Mouse (Mus musculus): ENCODE results near the gene Cdk17. TPM values are rescaled to one million over a fixed set of nuclear protein-coding genes. Genes with fewer than 3 reads are reported as not detected.

Gene Cdk17
- polyA plus RNA-seq, 1 experiment from 2014 or later, result 34.4 TPM

GRCm38 (mm10) chr10:93168067-93168466 is 7.4 kb downstream of the Cdk17 start:
- H3K9me3 ChIP-seq (ENCODE audit: control insufficient read depth, low read length), result no peaks in the 10 kb centered on the region
- ATAC-seq (replicated peaks; ENCODE audit: low FRiP score) (no peak), DNase-seq (ENCODE audit: low spot score) (no peak)
- no peaks in the 10 kb centered on the region for H3K36me3 ChIP-seq (ENCODE audit: control insufficient read depth, insufficient read depth, low read length)
- H3K9ac ChIP-seq (ENCODE audit: low read length), result no peak overlapping the region
- no peak overlapping the region for H3K4me3 ChIP-seq (ENCODE audit: low read depth, low read length)
- no peak overlapping the region for H3K27ac ChIP-seq (ENCODE audit: low read depth, low read length)
- peaks cover 13% of the 10 kb centered on the region for H3K4me1 ChIP-seq (replicated peaks; ENCODE audit: control insufficient read depth, insufficient read depth, low read length)
- no peak overlapping the region for H3K4me2 ChIP-seq (ENCODE audit: low read depth, low read length, severe bottlenecking)
- no peaks in the 10 kb centered on the region for H3K27me3 ChIP-seq (ENCODE audit: control insufficient read depth, insufficient read depth, low read length)
- 30% methylated on average over 4 of the region's 4 CpGs for WGBS

GRCm38 (mm10) chr10:93171182-93171855 is 10.6 kb downstream of the Cdk17 start:
- Histone ChIP-seq H3K4me2 (ENCODE audit: low read depth, low read length, severe bottlenecking) (no peak overlapping the region), H3K36me3 (ENCODE audit: control insufficient read depth, insufficient read depth, low read length) (no peaks in the 10 kb centered on the region), H3K27me3 (ENCODE audit: control insufficient read depth, insufficient read depth, low read length) (no peaks in the 10 kb centered on the region), H3K4me3 (ENCODE audit: low read depth, low read length) (no peak overlapping the region), H3K9ac (ENCODE audit: low read length) (no peak overlapping the region), H3K4me1 (replicated peaks; ENCODE audit: control insufficient read depth, insufficient read depth, low read length) (peaks cover 8% of the 10 kb centered on the region), H3K9me3 (ENCODE audit: control insufficient read depth, low read length) (no peaks in the 10 kb centered on the region), H3K27ac (ENCODE audit: low read depth, low read length) (no peak overlapping the region)
- DNase-seq (ENCODE audit: low spot score) (no peak), ATAC-seq (replicated peaks; ENCODE audit: low FRiP score) (no peak)
- WGBS, result 80% methylated on average over 6 of the region's 6 CpGs

GRCm38 (mm10) chr10:93177471-93177870 is 16.8 kb downstream of the Cdk17 start:
- Histone ChIP-seq H3K36me3 (ENCODE audit: control insufficient read depth, insufficient read depth, low read length) (no peaks in the 10 kb centered on the region), H3K27me3 (ENCODE audit: control insufficient read depth, insufficient read depth, low read length) (no peaks in the 10 kb centered on the region), H3K4me3 (ENCODE audit: low read depth, low read length) (no peak overlapping the region), H3K4me2 (ENCODE audit: low read depth, low read length, severe bottlenecking) (no peak overlapping the region), H3K27ac (ENCODE audit: low read depth, low read length) (no peak overlapping the region), H3K4me1 (replicated peaks; ENCODE audit: control insufficient read depth, insufficient read depth, low read length) (no peaks in the 10 kb centered on the region), H3K9ac (ENCODE audit: low read length) (no peak overlapping the region), H3K9me3 (ENCODE audit: control insufficient read depth, low read length) (no peaks in the 10 kb centered on the region)
- DNase-seq (ENCODE audit: low spot score), result no peak
- no peak for ATAC-seq (replicated peaks; ENCODE audit: low FRiP score)
- WGBS, result 80% methylated on average over 5 of the region's 5 CpGs

- 89% methylated on average over 4 of the region's 4 CpGs for WGBS
- no peak for ATAC-seq (replicated peaks; ENCODE audit: low FRiP score)
- Histone ChIP-seq H3K27ac (ENCODE audit: low read depth, low read length) (no peak overlapping the region), H3K36me3 (ENCODE audit: control insufficient read depth, insufficient read depth, low read length) (no peaks in the 10 kb centered on the region; the same call in 1 of the 2 replicates), H3K4me1 (replicated peaks; ENCODE audit: control insufficient read depth, insufficient read depth, low read length) (no peaks in the 10 kb centered on the region), H3K4me2 (ENCODE audit: low read depth, low read length, severe bottlenecking) (no peak overlapping the region), H3K9me3 (ENCODE audit: control insufficient read depth, low read length) (no peaks in the 10 kb centered on the region), H3K4me3 (ENCODE audit: low read depth, low read length) (no peak overlapping the region), H3K27me3 (ENCODE audit: control insufficient read depth, insufficient read depth, low read length) (no peaks in the 10 kb centered on the region), H3K9ac (ENCODE audit: low read length) (no peak overlapping the region)
- DNase-seq (ENCODE audit: low spot score), result no peak
These were observed 17.2 kb downstream of the Cdk17 start for GRCm38 (mm10) chr10:93177874-93178273.

- DNase-seq (ENCODE audit: low spot score) (no peak), ATAC-seq (replicated peaks; ENCODE audit: low FRiP score) (no peak)
- Histone ChIP-seq H3K4me2 (ENCODE audit: low read depth, low read length, severe bottlenecking) (no peak overlapping the region), H3K9ac (ENCODE audit: low read length) (no peak overlapping the region), H3K36me3 (ENCODE audit: control insufficient read depth, insufficient read depth, low read length) (no peaks in the 10 kb centered on the region; the same call in 1 of the 2 replicates), H3K4me3 (ENCODE audit: low read depth, low read length) (no peak overlapping the region), H3K27ac (ENCODE audit: low read depth, low read length) (no peak overlapping the region), H3K4me1 (replicated peaks; ENCODE audit: control insufficient read depth, insufficient read depth, low read length) (no peaks in the 10 kb centered on the region), H3K27me3 (ENCODE audit: control insufficient read depth, insufficient read depth, low read length) (no peaks in the 10 kb centered on the region), H3K9me3 (ENCODE audit: control insufficient read depth, low read length) (no peaks in the 10 kb centered on the region)
- WGBS, result 93% methylated on average over 5 of the region's 5 CpGs
These were observed 18.0 kb downstream of the Cdk17 start for GRCm38 (mm10) chr10:93178662-93179061.

- Histone ChIP-seq H3K4me3 (ENCODE audit: low read depth, low read length) (no peak overlapping the region), H3K27ac (ENCODE audit: low read depth, low read length) (no peak overlapping the region), H3K9me3 (ENCODE audit: control insufficient read depth, low read length) (no peaks in the 10 kb centered on the region), H3K4me2 (ENCODE audit: low read depth, low read length, severe bottlenecking) (no peak overlapping the region), H3K36me3 (ENCODE audit: control insufficient read depth, insufficient read depth, low read length) (no peaks in the 10 kb centered on the region; the same call in 1 of the 2 replicates), H3K27me3 (ENCODE audit: control insufficient read depth, insufficient read depth, low read length) (no peaks in the 10 kb centered on the region), H3K9ac (ENCODE audit: low read length) (no peak overlapping the region), H3K4me1 (replicated peaks; ENCODE audit: control insufficient read depth, insufficient read depth, low read length) (no peaks in the 10 kb centered on the region)
- 93% methylated on average over 11 of the region's 11 CpGs for WGBS
- ATAC-seq (replicated peaks; ENCODE audit: low FRiP score), result no peak
- no peak for DNase-seq (ENCODE audit: low spot score)
These were observed 19.2 kb downstream of the Cdk17 start for GRCm38 (mm10) chr10:93179669-93180460.

- H3K4me1 ChIP-seq (replicated peaks; ENCODE audit: control insufficient read depth, insufficient read depth, low read length), result no peaks in the 10 kb centered on the region
- H3K4me2 ChIP-seq (ENCODE audit: low read depth, low read length, severe bottlenecking), result no peak overlapping the region
- no peak overlapping the region for H3K27ac ChIP-seq (ENCODE audit: low read depth, low read length)
- H3K36me3 ChIP-seq (ENCODE audit: control insufficient read depth, insufficient read depth, low read length), result no peaks in the 10 kb centered on the region; the same call in 1 of the 2 replicates
- ATAC-seq (replicated peaks; ENCODE audit: low FRiP score) (no peak), DNase-seq (ENCODE audit: low spot score) (no peak)
- no peak overlapping the region for H3K4me3 ChIP-seq (ENCODE audit: low read depth, low read length)
- H3K27me3 ChIP-seq (ENCODE audit: control insufficient read depth, insufficient read depth, low read length), result no peaks in the 10 kb centered on the region
- H3K9ac ChIP-seq (ENCODE audit: low read length), result no peak overlapping the region
- WGBS, result 84% methylated on average over 8 of the region's 8 CpGs
- no peaks in the 10 kb centered on the region for H3K9me3 ChIP-seq (ENCODE audit: control insufficient read depth, low read length)
These were observed 23.8 kb downstream of the Cdk17 start for GRCm38 (mm10) chr10:93184351-93184976.

GRCm38 (mm10) chr10:93188440-93188999 is 27.8 kb downstream of the Cdk17 start:
- DNase-seq (ENCODE audit: low spot score) (no peak), ATAC-seq (replicated peaks; ENCODE audit: low FRiP score) (no peak)
- Histone ChIP-seq H3K27ac (ENCODE audit: low read depth, low read length) (no peak overlapping the region), H3K36me3 (ENCODE audit: control insufficient read depth, insufficient read depth, low read length) (no peaks in the 10 kb centered on the region), H3K27me3 (ENCODE audit: control insufficient read depth, insufficient read depth, low read length) (no peaks in the 10 kb centered on the region), H3K4me1 (replicated peaks; ENCODE audit: control insufficient read depth, insufficient read depth, low read length) (no peaks in the 10 kb centered on the region), H3K9ac (ENCODE audit: low read length) (no peak overlapping the region), H3K4me3 (ENCODE audit: low read depth, low read length) (no peak overlapping the region), H3K9me3 (ENCODE audit: control insufficient read depth, low read length) (no peaks in the 10 kb centered on the region), H3K4me2 (ENCODE audit: low read depth, low read length, severe bottlenecking) (no peak overlapping the region)
- WGBS, result 69% methylated on average over 10 of the region's 10 CpGs
